Mouse (Mus musculus) intestine, postnatal 0 days (tissue): Measurements from ENCODE around the gene Gm813. TPM values are rescaled to one million over a fixed set of nuclear protein-coding genes. Genes with fewer than 3 reads are reported as not detected.

Experiments
- ATAC-seq: fragments of 200-750 bp; cut with Nextera tagmentation; 2 replicates; pipeline ENCODE4 v1.8.0; 2017; ENCODE audit warnings: mild to moderate bottlenecking, moderate TSS enrichment, moderate library complexity
- H3K27ac ChIP-seq: fragments of 300-500 bp; sonication (generic); 2 replicates; pipeline ENCODE4 v1.5.1; 2014; ENCODE audit warnings: mild to moderate bottlenecking, low read depth, low read length, moderate library complexity
- H3K27me3 ChIP-seq: fragments of 300-500 bp; sonication (generic); replicated peaks from 2 replicates; pipeline ENCODE4 v1.6.1; 2014; ENCODE audit warnings: low read length, mixed read lengths; ENCODE audit not compliant: control insufficient read depth, insufficient read depth
- H3K36me3 ChIP-seq: fragments of 300-500 bp; sonication (generic); 2 replicates; pipeline ENCODE4 v1.6.1; 2014; ENCODE audit warnings: mild to moderate bottlenecking, moderate library complexity; ENCODE audit not compliant: control insufficient read depth, insufficient read depth
- H3K4me1 ChIP-seq: fragments of 300-500 bp; sonication (generic); replicated peaks from 2 replicates; pipeline ENCODE4 v1.6.1; 2014; ENCODE audit warnings: antibody characterized with exemption, low read length, mixed read lengths; ENCODE audit not compliant: control insufficient read depth, insufficient read depth
- H3K4me2 ChIP-seq: fragments of 300-500 bp; sonication (generic); replicated peaks from 2 replicates; pipeline ENCODE4 v1.6.1; 2014; ENCODE audit warnings: low read depth, mild to moderate bottlenecking, moderate library complexity
- H3K4me3 ChIP-seq: fragments of 300-500 bp; sonication (generic); 2 replicates; pipeline ENCODE4 v1.5.1; 2014; ENCODE audit warnings: low read depth, low read length
- H3K9ac ChIP-seq: fragments of 300-500 bp; sonication (generic); 2 replicates; pipeline ENCODE4 v1.6.1; 2014; ENCODE audit warnings: mild to moderate bottlenecking, low read depth, low read length
- H3K9me3 ChIP-seq: fragments of 300-500 bp; sonication (generic); 2 replicates; pipeline ENCODE4 v1.6.1; 2016; ENCODE audit warnings: mixed run types; ENCODE audit not compliant: control insufficient read depth
- CTCF ChIP-seq: sonication (generic); IDR thresholded peaks from 2 replicates; pipeline ENCODE4 v1.5.1; 2016; ENCODE audit warnings: low read depth, mild to moderate bottlenecking, control low read depth, antibody characterized with exemption, moderate library complexity
- WGBS: fragments of 180-500 bp; shearing (Covaris S2); extraction: QIAGEN DNeasy Blood & Tissue Kit; methylation state at CpG from one replicate; pipeline ENCODE4 v1.1.7; 2014; 5-methylcytosine and 5-hydroxymethylcytosine counted together
- polyA plus RNA-seq: library from polyadenylated mRNA; unstranded; fragments of >200 nt; fragmentation: Nextera tagmentation; extraction: Ambion mirVana; gene quantifications from 2 replicates; pipeline ENCODE4 v1.2.1, GENCODE M21; 2015

Gene Gm813
- polyA plus RNA-seq, 1 experiment from 2014 or later: not detected

- no peaks in the 10 kb centered on the region for H3K36me3 ChIP-seq
- H3K4me2 ChIP-seq: no peak overlapping the region
- no peak overlapping the region for H3K4me3 ChIP-seq
- no peak for TF ChIP-seq CTCF
- H3K9me3 ChIP-seq: no peaks in the 10 kb centered on the region
- no peaks in the 10 kb centered on the region for H3K27me3 ChIP-seq
- no peak overlapping the region for H3K27ac ChIP-seq
- no peak overlapping the region for H3K9ac ChIP-seq
- no peaks in the 10 kb centered on the region for H3K4me1 ChIP-seq
- WGBS: 93% methylated on average over 4 of the region's 4 CpGs
- ATAC-seq: no peak
These were observed 39.7 kb upstream of the Gm813 start for GRCm38 (mm10) chr16:58656526-58656925.

- Histone ChIP-seq H3K4me1 (no peaks in the 10 kb centered on the region), H3K27ac (no peak overlapping the region), H3K9ac (no peak overlapping the region), H3K36me3 (no peaks in the 10 kb centered on the region), H3K4me3 (no peak overlapping the region), H3K27me3 (no peaks in the 10 kb centered on the region), H3K4me2 (no peak overlapping the region), H3K9me3 (no peaks in the 10 kb centered on the region)
- TF ChIP-seq CTCF: no peak
- no peak for ATAC-seq
These were observed 39.0 kb upstream of the Gm813 start for GRCm38 (mm10) chr16:58655751-58656150.

- Histone ChIP-seq H3K4me2 (no peak overlapping the region), H3K36me3 (no peaks in the 10 kb centered on the region), H3K27me3 (no peaks in the 10 kb centered on the region), H3K9me3 (no peaks in the 10 kb centered on the region), H3K4me1 (no peaks in the 10 kb centered on the region), H3K9ac (no peak overlapping the region), H3K4me3 (no peak overlapping the region), H3K27ac (no peak overlapping the region)
- 97% methylated on average over 10 of the region's 10 CpGs for WGBS
- no peak for TF ChIP-seq CTCF
- no peak for ATAC-seq
These were observed 33.2 kb upstream of the Gm813 start for GRCm38 (mm10) chr16:58649979-58650378.

- Histone ChIP-seq H3K4me1 (no peaks in the 10 kb centered on the region), H3K9me3 (no peaks in the 10 kb centered on the region), H3K4me2 (no peak within 1 kb of the TSS), H3K9ac (no peak within 1 kb of the TSS), H3K27me3 (no peaks in the 10 kb centered on the region), H3K36me3 (no peaks in the 10 kb centered on the region), H3K4me3 (no peak within 1 kb of the TSS), H3K27ac (no peak within 1 kb of the TSS)
- ATAC-seq: no peak
- WGBS: 75% methylated on average over 3 of the region's 3 CpGs
- TF ChIP-seq CTCF: no peak
These were observed 22.0 kb upstream of the Gm813 start, which contains the start of gene E330017A01Rik for GRCm38 (mm10) chr16:58638689-58639175. TSS of gene E330017A01Rik (minus strand) at chr16:58638739.

GRCm38 (mm10) chr16:58638016-58638415, 21.2 kb upstream of the Gm813 start:
- ATAC-seq: no peak
- TF ChIP-seq CTCF: no peak
- H3K9ac ChIP-seq: no peak overlapping the region
- H3K4me2 ChIP-seq: no peak overlapping the region
- no peaks in the 10 kb centered on the region for H3K36me3 ChIP-seq
- no peak overlapping the region for H3K27ac ChIP-seq
- H3K4me3 ChIP-seq: no peak overlapping the region
- no peaks in the 10 kb centered on the region for H3K9me3 ChIP-seq
- no peaks in the 10 kb centered on the region for H3K4me1 ChIP-seq
- H3K27me3 ChIP-seq: no peaks in the 10 kb centered on the region
- 79% methylated on average over 7 of the region's 7 CpGs for WGBS

- TF ChIP-seq CTCF: no peak
- H3K27me3 ChIP-seq: no peaks in the 10 kb centered on the region
- H3K4me3 ChIP-seq: no peak overlapping the region
- 74% methylated on average over 4 of the region's 4 CpGs for WGBS
- H3K36me3 ChIP-seq: no peaks in the 10 kb centered on the region
- H3K4me1 ChIP-seq: no peaks in the 10 kb centered on the region
- H3K27ac ChIP-seq: no peak overlapping the region
- no peak for ATAC-seq
- H3K9me3 ChIP-seq: no peaks in the 10 kb centered on the region
- no peak overlapping the region for H3K9ac ChIP-seq
- H3K4me2 ChIP-seq: no peak overlapping the region
These were observed 20.7 kb upstream of the Gm813 start for GRCm38 (mm10) chr16:58637448-58637847.

GRCm38 (mm10) chr16:58635866-58636265, 19.1 kb upstream of the Gm813 start:
- no peak overlapping the region for H3K27ac ChIP-seq
- no peak for TF ChIP-seq CTCF
- no peaks in the 10 kb centered on the region for H3K9me3 ChIP-seq
- no peaks in the 10 kb centered on the region for H3K4me1 ChIP-seq
- H3K4me3 ChIP-seq: no peak overlapping the region
- H3K27me3 ChIP-seq: no peaks in the 10 kb centered on the region
- 62% methylated on average over 2 of the region's 2 CpGs for WGBS
- no peak overlapping the region for H3K4me2 ChIP-seq
- H3K9ac ChIP-seq: no peak overlapping the region
- no peaks in the 10 kb centered on the region for H3K36me3 ChIP-seq
- no peak for ATAC-seq
